Mouse (Mus musculus): ENCODE measurements around the gene Cdca8. TPM values are rescaled to one million over a fixed set of nuclear protein-coding genes. Genes with fewer than 3 reads are reported as not detected.

Gene Cdca8
- total RNA-seq, 2 experiments from 2014 or later, result 2.3 to 2.5 TPM

- no peak for DNase-seq (ENCODE audit: low spot score in 2 of 2)
Observed at GRCm38 (mm10) chr4:124957284-124957683, 18.2 kb upstream of the Cdca8 start.

DNA sequence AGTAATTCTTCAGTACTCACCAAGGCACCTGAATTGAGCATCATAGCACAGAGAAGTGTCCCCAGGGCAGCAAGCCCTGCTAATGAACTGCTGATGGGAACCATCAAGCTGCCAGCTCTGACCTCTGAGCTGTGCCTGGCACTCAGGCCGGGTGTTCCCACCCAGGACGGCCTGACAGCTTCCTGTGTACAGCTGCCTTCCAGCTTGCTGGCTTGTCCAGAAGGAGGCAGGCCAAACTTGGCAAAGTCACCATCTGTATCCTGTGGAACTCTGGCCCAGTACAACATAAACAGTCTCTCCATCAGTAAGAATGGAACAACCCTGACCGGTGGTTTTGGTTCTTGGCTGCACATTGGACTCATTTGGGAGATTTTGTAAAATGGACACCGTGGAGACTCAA, 14.4 kb upstream of the Cdca8 start:
- no peak for DNase-seq (ENCODE audit: low spot score in 2 of 2)

- no peak for DNase-seq (ENCODE audit: low spot score in 2 of 2)
Observed at GRCm38 (mm10) chr4:124951036-124951433, 11.9 kb upstream of the Cdca8 start.

DNA sequence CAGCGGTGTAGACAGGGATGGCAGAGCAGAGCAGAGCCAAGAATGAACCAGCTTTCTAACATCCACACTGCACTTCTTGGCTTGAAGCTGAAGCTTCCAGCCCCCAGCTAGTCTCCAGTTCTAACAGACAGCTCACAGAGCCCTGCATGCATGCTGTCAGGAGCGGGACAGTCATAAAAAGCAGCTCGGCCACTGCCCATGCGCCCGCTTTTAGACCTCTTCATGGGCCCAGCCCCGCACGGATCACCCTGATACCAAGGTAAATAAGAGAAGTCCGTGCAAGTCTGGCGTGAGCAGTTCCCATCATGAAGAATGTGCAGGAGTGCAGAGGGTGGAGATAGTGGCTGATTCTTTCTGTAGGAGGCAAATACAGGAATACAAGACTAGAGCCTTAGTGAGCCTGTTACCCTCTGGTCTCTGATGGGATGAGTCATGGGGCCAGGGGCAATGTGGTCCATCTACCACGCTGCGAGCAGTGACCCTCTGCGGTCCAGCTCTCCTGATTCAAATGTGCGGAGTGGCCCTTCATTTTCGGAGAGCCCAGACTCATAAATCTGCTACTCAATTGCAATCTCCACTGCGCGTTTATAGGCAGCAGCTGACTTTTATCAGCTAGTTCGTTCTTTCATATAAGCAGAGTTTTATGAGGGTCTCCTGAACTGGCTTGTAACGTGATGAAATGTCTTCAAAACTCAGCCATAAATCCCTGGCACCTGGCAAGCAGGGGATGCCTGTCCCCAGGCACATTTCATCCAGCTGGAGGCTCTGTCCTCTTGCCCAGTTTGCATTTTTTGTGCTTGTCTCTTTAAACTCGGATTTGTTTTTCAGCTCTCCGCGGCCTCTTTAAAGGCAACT, 11.3 kb upstream of the Cdca8 start:
- DNase-seq (ENCODE audit: low spot score in 2 of 2), result no peak

DNA sequence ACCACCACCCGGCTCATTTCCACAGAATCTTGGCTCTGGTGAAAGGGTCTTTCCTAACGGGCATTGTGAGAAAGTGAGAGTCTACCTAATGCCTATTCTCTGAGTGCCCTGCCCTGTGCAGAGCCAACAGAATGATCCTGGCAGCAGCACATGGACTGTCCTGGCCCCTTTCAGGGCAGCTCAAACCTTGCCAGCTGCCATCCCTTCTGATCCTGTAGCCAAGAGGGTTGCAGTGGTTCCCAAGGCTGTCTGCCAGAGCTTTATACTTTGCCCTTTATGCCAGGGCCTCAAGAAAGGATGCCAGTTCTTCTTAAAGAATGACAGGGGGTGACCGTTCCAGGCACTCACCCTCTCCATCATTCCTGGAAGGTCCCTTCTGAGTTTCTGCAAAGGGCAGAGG, 10.4 kb upstream of the Cdca8 start:
- no peak for DNase-seq (ENCODE audit: low spot score in 2 of 2)

GRCm38 (mm10) chr4:124944961-124945360, 5.8 kb upstream of the Cdca8 start:
- no peak for DNase-seq (ENCODE audit: low spot score in 2 of 2)

DNA sequence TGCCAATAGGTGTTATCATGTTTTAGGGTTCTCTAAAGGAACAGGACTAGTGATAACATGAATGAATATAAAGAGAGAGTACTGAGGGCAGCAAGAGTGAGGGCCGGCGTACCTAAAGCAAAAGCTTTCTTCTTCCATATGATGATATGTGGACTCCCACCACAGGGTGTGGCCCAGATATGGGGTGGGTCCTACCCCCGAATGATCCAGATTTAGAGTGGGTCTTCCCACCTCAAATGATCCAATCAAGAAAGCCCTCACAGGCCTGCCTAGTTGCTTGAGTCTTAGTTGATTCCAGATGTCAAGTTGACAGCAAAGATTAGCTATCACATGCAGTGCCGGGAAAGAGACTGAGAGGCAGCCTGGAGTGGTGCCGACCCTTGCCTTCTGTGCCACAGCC, 4.7 kb upstream of the Cdca8 start:
- no peak for DNase-seq (ENCODE audit: low spot score in 2 of 2)

DNA sequence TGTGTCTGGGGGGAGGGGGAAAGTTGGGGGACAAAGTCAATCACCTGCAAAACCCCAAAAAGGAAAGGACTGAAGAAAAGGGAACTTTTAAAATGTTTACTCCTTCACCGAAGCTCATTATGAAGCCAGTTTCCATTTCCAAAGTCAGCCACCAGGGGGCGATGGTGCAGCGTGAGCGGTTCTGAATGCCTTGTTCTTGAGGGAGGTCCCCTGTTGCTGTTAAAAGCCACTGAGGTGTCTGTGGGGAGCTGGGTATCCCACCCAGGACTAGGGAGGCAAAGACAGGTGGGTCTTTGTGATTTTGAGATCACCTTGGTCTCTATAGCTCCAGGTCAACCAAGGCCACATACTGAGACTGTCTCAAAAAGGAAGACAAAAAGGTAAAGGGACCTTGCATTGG, 3.9 kb upstream of the Cdca8 start:
- peak; percentile 78 to 83 for DNase-seq (ENCODE audit: low spot score in 2 of 2)

DNA sequence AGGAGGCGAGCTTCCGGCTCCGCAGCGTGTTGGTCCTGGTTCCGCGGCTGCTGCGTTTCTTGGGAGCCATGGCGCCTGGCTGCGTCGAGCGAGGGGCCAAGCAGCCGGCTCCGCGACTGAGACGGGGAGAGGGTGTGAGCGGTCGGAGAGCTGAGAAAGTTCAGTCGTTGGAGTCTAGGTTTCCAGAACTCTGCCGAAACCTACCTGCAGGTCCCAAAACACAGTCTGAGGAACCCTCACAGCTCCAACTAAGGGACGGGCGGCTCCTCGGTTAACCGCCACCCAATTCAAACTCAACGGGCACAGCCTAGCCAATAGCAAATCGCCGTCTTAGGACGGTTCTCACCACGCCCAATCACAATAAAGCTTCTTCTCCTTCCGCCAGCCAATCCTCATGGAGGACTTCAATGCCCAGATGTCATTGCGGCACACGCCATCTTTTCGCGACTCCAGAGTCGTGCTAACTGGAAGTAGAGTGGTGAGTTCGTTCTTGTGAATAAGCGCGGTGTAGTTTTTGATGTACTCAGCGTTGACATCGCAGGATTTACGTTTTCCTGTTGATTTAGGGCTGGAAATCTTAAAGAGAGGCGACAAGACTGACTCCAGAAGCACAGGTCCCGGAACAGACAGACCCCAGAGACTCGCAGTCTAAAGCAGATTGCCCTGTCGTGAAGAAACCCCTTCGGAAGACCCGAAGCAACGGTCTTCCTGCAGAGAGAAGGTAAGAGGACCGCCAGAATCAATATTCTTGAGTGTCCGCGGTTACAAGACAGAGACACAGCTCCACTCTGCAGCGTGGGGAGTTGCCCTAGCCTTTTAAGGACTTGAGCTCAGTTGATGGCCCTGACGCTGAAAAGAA, 2.3 kb downstream of the Cdca8 start, which contains the start of gene 9930104L06Rik:
Gene 9930104L06Rik (plus strand): TSS at position 436 of the 859 bp plus-strand sequence.
- DNase-seq (ENCODE audit: low spot score in 2 of 2), result peak; percentile 88 to 93

GRCm38 (mm10) chr4:124928102-124928501, 11.0 kb downstream of the Cdca8 start:
- DNase-seq (ENCODE audit: low spot score in 2 of 2), result no peak

- no peak for DNase-seq (ENCODE audit: low spot score in 2 of 2)
Observed at GRCm38 (mm10) chr4:124905971-124906822, 32.9 kb downstream of the Cdca8 start.

GRCm38 (mm10) chr4:124905417-124905816, 33.7 kb downstream of the Cdca8 start:
- no peak for DNase-seq (ENCODE audit: low spot score in 2 of 2)

GRCm38 (mm10) chr4:124899906-124900305, 39.2 kb downstream of the Cdca8 start:
- DNase-seq (ENCODE audit: low spot score in 2 of 2), result no peak

GRCm38 (mm10) chr4:124898428-124898827, 40.7 kb downstream of the Cdca8 start:
- no peak for DNase-seq (ENCODE audit: low spot score in 2 of 2)

GRCm38 (mm10) chr4:124894508-124895428, 44.3 kb downstream of the Cdca8 start:
- DNase-seq (ENCODE audit: low spot score in 2 of 2), result no peak

DNA sequence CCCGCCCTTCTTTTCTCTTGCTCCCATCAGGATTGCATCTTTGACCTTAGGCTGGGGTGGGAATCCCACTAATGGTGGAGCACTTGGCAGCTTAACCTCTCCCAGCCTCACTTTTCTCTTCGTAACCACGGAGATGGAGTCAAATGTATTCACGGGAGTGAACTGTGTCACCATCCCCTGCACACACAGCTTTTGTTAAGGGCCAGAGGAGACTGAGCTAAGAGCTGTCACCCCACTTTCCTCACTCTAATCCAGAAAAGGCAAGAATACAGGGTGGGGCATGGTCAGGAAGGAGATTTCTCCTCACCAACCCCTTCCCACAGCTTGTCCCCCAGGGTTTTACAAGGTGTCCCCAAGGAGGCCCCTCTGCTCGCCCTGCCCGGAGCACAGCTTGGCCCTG, 45.3 kb downstream of the Cdca8 start:
- no peak for DNase-seq (ENCODE audit: low spot score in 2 of 2)

DNA sequence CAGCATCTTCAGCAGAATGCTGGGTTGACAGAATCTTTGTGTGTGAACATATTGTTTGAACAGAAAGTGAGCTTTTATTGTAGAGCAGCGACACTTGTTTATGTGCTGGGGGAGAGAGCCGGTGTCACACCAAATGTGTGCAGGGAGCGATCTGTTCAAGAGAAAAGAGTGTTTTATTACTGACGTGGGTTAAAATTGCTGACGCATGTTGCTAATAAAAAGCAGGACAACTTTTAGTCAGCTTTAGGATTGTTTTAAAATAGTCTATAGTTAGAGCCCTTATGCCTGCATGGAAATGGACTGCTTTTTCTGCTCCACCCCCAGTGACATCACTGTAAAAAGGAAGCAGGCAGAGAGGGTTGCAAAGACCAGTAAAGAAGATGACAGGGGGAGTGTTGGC, 48.3 kb downstream of the Cdca8 start:
- no peak for DNase-seq (ENCODE audit: low spot score in 2 of 2)

GRCm38 (mm10) chr4:124889935-124890334, 49.2 kb downstream of the Cdca8 start:
- DNase-seq (ENCODE audit: low spot score in 2 of 2), result no peak

GRCm38 (mm10) chr4:124888702-124889101, 50.4 kb downstream of the Cdca8 start:
- DNase-seq (ENCODE audit: low spot score in 2 of 2), result no peak

DNA sequence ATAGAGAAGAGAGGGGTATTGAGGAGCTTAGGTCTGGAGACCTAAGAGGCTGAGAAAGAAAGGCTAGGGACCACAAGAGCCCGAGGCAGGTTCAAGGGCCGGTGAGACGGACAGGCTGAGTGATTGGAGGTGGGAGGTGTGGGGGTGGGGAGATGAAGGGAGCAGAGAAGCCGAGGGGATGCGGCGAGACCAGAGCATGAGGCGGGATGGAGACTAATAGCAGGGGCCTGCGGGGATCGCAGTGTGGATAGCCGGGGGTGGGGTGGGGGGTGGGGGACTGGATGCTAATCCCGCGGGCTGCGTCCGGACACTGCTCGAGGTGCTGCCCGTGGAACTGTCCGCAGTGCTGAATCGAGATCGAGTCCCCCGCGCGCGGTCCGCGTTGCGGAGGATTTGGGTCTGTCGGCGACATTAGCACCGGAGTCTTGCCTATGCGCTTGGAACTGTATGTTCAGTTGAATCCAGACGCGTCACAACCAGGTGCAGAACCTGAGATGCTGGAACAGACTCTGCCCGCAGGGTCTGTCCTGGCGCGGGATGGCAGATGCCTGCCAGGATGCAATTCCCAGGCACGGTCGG, 56.9 kb downstream of the Cdca8 start:
- peak; percentile 43 to 46 for DNase-seq (ENCODE audit: low spot score in 2 of 2)
